Mouse (Mus musculus): ENCODE measurements around the gene Ptprj.

DNA sequence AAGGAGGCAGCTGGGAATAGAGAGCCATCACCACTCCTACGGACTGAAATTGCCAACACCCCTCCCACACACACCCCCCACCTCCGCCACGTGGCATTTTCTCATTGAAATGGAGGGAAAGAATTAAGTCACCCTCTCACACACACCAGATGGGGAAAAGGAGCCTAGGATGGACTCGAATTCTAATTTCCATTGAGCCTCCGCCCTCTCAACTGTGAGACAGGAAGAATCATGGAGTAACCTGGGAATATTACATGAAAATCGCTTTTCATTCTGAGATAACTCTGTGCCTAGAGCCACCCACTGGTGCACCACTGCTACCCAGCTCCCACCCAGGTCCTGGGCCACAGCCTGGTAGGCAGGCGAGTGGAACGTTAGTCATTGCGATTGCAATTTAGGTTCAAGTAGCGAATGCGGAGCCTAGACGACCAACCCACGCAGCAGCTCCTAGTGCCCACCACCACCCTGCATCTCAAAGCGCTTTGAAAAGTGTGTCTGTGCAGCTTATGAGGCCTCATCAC lies 34.3 kb upstream of the Ptprj start:
- TF ChIP-seq CTCF (IDR thresholded peaks at IDR 0.05; ENCODE audit: low read depth, low read length), result no peak
- no peak for TF ChIP-seq POLR2A (IDR thresholded peaks at IDR 0.05; ENCODE audit: extremely low read depth, insufficient read depth, low read length)
